Mouse (Mus musculus) liver, embryonic 14.5 days (tissue): ENCODE data around the gene Chaf1a.

Experiments
- CTCF ChIP-seq: IDR thresholded peaks from 2 replicates; pipeline ENCODE4 v1.5.1; 2016; ENCODE audit warnings: antibody characterized with exemption, low read depth, control low read depth
- EP300 ChIP-seq: IDR thresholded peaks from 2 replicates; pipeline ENCODE4 v1.6.1; 2016; ENCODE audit warnings: antibody characterized with exemption, low read depth

GRCm38 (mm10) chr17:56117251-56117710, 77.0 kb downstream of the Chaf1a start, which contains the start of gene Plin5:
- TF ChIP-seq CTCF (no peak), EP300 (no peak)
